Mouse (Mus musculus): Measurements from ENCODE around the gene 3110040N11Rik. TPM values are rescaled to one million over a fixed set of nuclear protein-coding genes. Genes with fewer than 3 reads are reported as not detected.

The 3110040N11Rik gene
- total and polyA plus RNA-seq, 2 experiments from 2014 or later = 34.7 to 51.3 TPM

DNA sequence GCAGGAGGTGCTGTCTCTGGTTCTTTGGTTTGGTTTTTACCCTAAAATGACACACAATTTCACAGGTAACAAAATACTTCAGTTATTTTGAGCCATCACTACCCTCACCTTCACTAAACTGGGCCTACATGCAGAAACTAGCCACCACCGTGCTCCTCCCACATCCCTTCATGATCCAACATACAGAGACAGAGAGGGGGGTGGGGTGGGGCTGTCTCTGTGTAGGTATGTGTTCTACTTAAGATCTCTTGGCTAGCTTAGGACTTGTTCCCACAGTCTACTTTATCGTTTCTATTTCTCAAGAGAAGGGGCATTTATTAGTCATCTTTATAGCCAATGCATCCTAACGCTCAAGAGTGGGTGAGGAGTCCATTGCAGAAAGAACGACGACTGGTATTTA lies 742 bp downstream of the 3110040N11Rik start:
- 5% methylated on average over 5 of the region's 5 CpGs for WGBS
- H3K4me1 ChIP-seq (ENCODE audit: insufficient read depth, low read length) = no peaks in the 10 kb centered on the region
- H3K4me2 ChIP-seq (ENCODE audit: low read depth, low read length, poor library complexity, severe bottlenecking) = peak overlapping the region; percentile 83
- no peaks in the 10 kb centered on the region for H3K9me3 ChIP-seq (ENCODE audit: low read length)
- DNase-seq (ENCODE audit: low spot score) (no peak), ATAC-seq (ENCODE audit: low FRiP score) (peak; percentile 40; the same call in 1 of the 2 replicates)
- no peak for TF ChIP-seq CTCF (IDR thresholded peaks at IDR 0.05)
- H3K4me3 ChIP-seq (ENCODE audit: low read depth, low read length) = peak overlapping the region; percentile 52
- H3K36me3 ChIP-seq (ENCODE audit: insufficient read depth, low read length) = peaks cover 9% of the 10 kb centered on the region; the same call in 1 of the 2 replicates
- H3K27me3 ChIP-seq (ENCODE audit: insufficient read depth, low read length) = no peaks in the 10 kb centered on the region
- H3K9ac ChIP-seq (replicated peaks; ENCODE audit: low read length, poor library complexity, severe bottlenecking) = peak overlapping the region; percentile 81
- H3K27ac ChIP-seq (ENCODE audit: low read depth, low read length) = peak overlapping the region; percentile 99

DNA sequence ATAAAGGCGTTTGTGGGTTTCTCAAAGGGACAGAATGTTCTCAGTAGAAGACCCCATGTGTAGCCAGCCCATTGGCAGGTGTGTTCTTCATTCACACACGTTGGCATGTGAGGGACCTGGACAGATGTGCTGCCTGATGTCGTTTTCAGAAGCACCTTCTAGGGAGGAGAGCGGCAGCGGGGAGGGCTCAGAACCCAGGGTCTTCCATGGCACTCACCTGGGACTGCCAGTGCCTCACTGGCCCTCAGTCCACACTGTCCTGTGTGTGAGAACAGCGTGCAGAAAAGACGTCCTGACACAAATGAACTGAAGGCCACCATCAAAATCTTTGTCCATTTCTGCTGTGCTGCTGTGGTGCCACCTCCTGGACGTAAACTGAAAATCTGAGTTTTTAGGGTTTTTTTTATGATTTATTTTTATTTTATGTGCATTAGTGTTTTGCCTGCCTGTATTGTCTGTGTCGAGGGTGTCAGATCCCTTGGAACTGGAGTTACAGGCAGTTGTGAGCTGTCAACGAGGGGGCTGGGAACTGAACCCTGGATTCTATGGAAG lies 11.5 kb downstream of the 3110040N11Rik start:
- Histone ChIP-seq H3K36me3 (ENCODE audit: insufficient read depth, low read length) (peaks cover 16% of the 10 kb centered on the region; the same call in 1 of the 2 replicates), H3K9me3 (ENCODE audit: low read length) (no peaks in the 10 kb centered on the region), H3K27me3 (ENCODE audit: insufficient read depth, low read length) (no peaks in the 10 kb centered on the region), H3K4me3 (ENCODE audit: low read depth, low read length) (no peak overlapping the region), H3K9ac (replicated peaks; ENCODE audit: low read length, poor library complexity, severe bottlenecking) (no peak overlapping the region), H3K27ac (ENCODE audit: low read depth, low read length) (no peak overlapping the region), H3K4me2 (ENCODE audit: low read depth, low read length, poor library complexity, severe bottlenecking) (no peak overlapping the region), H3K4me1 (ENCODE audit: insufficient read depth, low read length) (no peaks in the 10 kb centered on the region)
- DNase-seq (ENCODE audit: low spot score) (peak; percentile 26), ATAC-seq (ENCODE audit: low FRiP score) (no peak)
- peak; percentile 82 for TF ChIP-seq CTCF (IDR thresholded peaks at IDR 0.05)
- 68% methylated on average over 10 of the region's 10 CpGs for WGBS

DNA sequence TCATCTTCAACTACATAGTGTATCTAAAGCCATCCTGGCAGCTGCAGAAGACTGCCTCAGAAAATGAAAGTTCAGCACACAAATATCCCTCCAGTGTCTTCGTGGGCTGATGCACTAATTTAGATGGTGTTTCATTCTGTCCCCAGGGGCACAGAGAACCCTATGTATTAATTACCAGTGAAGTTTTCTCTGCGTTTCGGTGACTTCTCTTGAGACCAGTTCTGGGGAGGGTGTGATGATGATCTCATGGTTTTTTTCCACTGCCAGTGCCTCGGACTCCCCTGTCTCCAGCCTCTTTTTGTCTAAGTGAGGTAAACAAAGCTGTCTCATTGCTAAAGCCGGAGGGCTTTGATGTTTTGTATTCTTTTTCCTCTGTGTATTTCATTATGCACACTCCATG lies 14.0 kb downstream of the 3110040N11Rik start:
- Histone ChIP-seq H3K9me3 (ENCODE audit: low read length) (no peaks in the 10 kb centered on the region), H3K4me1 (ENCODE audit: insufficient read depth, low read length) (no peaks in the 10 kb centered on the region), H3K4me3 (ENCODE audit: low read depth, low read length) (no peak overlapping the region), H3K27ac (ENCODE audit: low read depth, low read length) (no peak overlapping the region), H3K4me2 (ENCODE audit: low read depth, low read length, poor library complexity, severe bottlenecking) (no peak overlapping the region), H3K36me3 (ENCODE audit: insufficient read depth, low read length) (0 out of 2 replicates have a peak, but pooled peaks cover 1% of the 10 kb centered on the region), H3K9ac (replicated peaks; ENCODE audit: low read length, poor library complexity, severe bottlenecking) (no peak overlapping the region), H3K27me3 (ENCODE audit: insufficient read depth, low read length) (no peaks in the 10 kb centered on the region)
- no peak for TF ChIP-seq CTCF (IDR thresholded peaks at IDR 0.05)
- ATAC-seq (ENCODE audit: low FRiP score) (no peak), DNase-seq (ENCODE audit: low spot score) (no peak)
- WGBS = 76% methylated on average over 5 of the region's 5 CpGs

- ATAC-seq (ENCODE audit: low FRiP score) (no peak), DNase-seq (ENCODE audit: low spot score) (no peak)
- no peaks in the 10 kb centered on the region for H3K4me1 ChIP-seq (ENCODE audit: insufficient read depth, low read length)
- no peak for TF ChIP-seq CTCF (IDR thresholded peaks at IDR 0.05)
- H3K27me3 ChIP-seq (ENCODE audit: insufficient read depth, low read length) = no peaks in the 10 kb centered on the region
- WGBS = 84% methylated on average over 10 of the region's 10 CpGs
- H3K4me3 ChIP-seq (ENCODE audit: low read depth, low read length) = no peak overlapping the region
- no peaks in the 10 kb centered on the region for H3K36me3 ChIP-seq (ENCODE audit: insufficient read depth, low read length)
- no peak overlapping the region for H3K4me2 ChIP-seq (ENCODE audit: low read depth, low read length, poor library complexity, severe bottlenecking)
- no peak overlapping the region for H3K27ac ChIP-seq (ENCODE audit: low read depth, low read length)
- H3K9ac ChIP-seq (replicated peaks; ENCODE audit: low read length, poor library complexity, severe bottlenecking) = no peak overlapping the region
- no peaks in the 10 kb centered on the region for H3K9me3 ChIP-seq (ENCODE audit: low read length)
These were observed 16.3 kb downstream of the 3110040N11Rik start for GRCm38 (mm10) chr7:81772786-81773539.

DNA sequence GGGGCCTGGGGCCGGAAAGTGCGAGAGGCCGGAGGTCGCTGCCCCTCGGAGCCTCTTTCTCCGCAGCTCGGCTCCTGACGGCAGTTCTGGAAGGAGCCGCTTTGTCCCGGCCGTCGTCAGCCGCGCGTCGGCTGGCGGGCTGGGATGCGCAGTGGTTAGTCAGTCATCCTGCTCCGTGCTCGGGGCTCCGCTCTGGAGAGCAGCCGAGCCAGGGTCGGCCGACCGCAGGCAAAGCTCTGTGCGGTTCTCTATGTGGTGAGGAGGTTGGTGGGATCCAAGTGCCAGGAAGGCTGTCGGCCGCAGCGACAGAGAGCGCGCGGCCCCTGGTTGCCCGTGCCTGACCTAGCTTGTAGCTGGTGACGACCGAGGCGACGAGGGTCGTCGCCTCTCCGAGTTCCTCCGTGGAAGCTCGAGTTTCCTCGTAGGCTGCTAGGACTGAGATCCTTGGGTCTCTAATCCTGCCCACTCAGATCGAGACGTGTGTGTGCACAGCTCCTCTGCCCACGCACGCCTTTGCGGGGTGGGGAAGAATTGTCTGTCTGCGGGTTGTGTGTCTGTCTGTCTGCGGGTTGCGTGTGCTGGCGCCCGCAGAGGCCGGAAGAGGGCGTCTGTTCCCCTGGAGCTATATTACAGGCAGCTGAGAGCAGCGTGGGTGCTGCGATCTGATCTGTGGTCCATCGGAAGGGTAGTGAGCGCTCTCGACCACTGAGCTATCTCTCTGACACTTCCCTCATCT lies 26.0 kb downstream of the 3110040N11Rik start:
- 3% methylated on average over 60 of the region's 60 CpGs for WGBS
- ATAC-seq (ENCODE audit: low FRiP score) (peak; percentile 82), DNase-seq (ENCODE audit: low spot score) (peak; percentile 50)
- Histone ChIP-seq H3K9ac (replicated peaks; ENCODE audit: low read length, poor library complexity, severe bottlenecking) (peak overlapping the region; percentile 88), H3K4me2 (ENCODE audit: low read depth, low read length, poor library complexity, severe bottlenecking) (peak overlapping the region; percentile 96), H3K4me1 (ENCODE audit: insufficient read depth, low read length) (peaks cover 7% of the 10 kb centered on the region), H3K4me3 (ENCODE audit: low read depth, low read length) (peak overlapping the region; percentile 97), H3K27ac (ENCODE audit: low read depth, low read length) (peak overlapping the region; percentile 85), H3K36me3 (ENCODE audit: insufficient read depth, low read length) (no peaks in the 10 kb centered on the region), H3K27me3 (ENCODE audit: insufficient read depth, low read length) (no peaks in the 10 kb centered on the region), H3K9me3 (ENCODE audit: low read length) (no peaks in the 10 kb centered on the region)
- peak; percentile 59 for TF ChIP-seq CTCF (IDR thresholded peaks at IDR 0.05)

Measured in midbrain, postnatal 0 days (tissue).